Mouse (Mus musculus) ES-Bruce4 (cell line): ENCODE results near the gene Myog. TPM values are rescaled to one million over a fixed set of nuclear protein-coding genes. Genes with fewer than 3 reads are reported as not detected.

ENCODE experiments used
- H3K27ac ChIP-seq: 2 replicates; pipeline ENCODE4 v1.5.1; 2012; ENCODE audit warnings: low read length, inconsistent platforms; ENCODE audit not compliant: insufficient read depth
- H3K27me3 ChIP-seq: 2 replicates; pipeline ENCODE4 v1.6.1; 2012; ENCODE audit warnings: mild to moderate bottlenecking, low read length, inconsistent platforms; ENCODE audit not compliant: control insufficient read depth, poor library complexity, insufficient read depth, severe bottlenecking
- H3K36me3 ChIP-seq: 2 replicates; pipeline ENCODE4 v1.6.1; 2012; ENCODE audit warnings: inconsistent platforms, mild to moderate bottlenecking, low read length, moderate library complexity; ENCODE audit not compliant: control insufficient read depth, poor library complexity, insufficient read depth, severe bottlenecking
- H3K4me1 ChIP-seq: one replicate; pipeline ENCODE4 v1.8.1; 2011; ENCODE audit warnings: low read length; ENCODE audit not compliant: control insufficient read depth, insufficient read depth
- H3K4me3 ChIP-seq: 2 replicates; pipeline ENCODE4 v1.5.1; 2011; ENCODE audit warnings: low read depth, mild to moderate bottlenecking, low read length
- H3K9ac ChIP-seq: 2 replicates; pipeline ENCODE4 v1.6.1; 2012; ENCODE audit warnings: low read depth, mild to moderate bottlenecking, inconsistent platforms; ENCODE audit not compliant: poor library complexity, severe bottlenecking
- H3K9me3 ChIP-seq: replicated peaks from 2 replicates; pipeline ENCODE4 v1.6.1; 2012; ENCODE audit warnings: mild to moderate bottlenecking, low read length, inconsistent platforms; ENCODE audit not compliant: control insufficient read depth, poor library complexity, insufficient read depth, severe bottlenecking
- CTCF ChIP-seq: IDR thresholded peaks from one replicate; pipeline ENCODE4 v1.8.1; 2011; ENCODE audit warnings: low read depth, low read length
- EP300 ChIP-seq: IDR thresholded peaks from 2 replicates; pipeline ENCODE4 v1.6.1; 2011; ENCODE audit warnings: low read depth, low read length; ENCODE audit not compliant: insufficient read depth
- POLR2A ChIP-seq: IDR thresholded peaks from one replicate; pipeline ENCODE4 v1.8.1; 2011; ENCODE audit warnings: low read length; ENCODE audit not compliant: insufficient read depth
- polyA plus RNA-seq: library from polyadenylated mRNA; stranded (reverse); fragments of >200 nt; gene quantifications from 2 replicates; pipeline ENCODE4 v1.2.4, GENCODE M21; 2011; ENCODE audit warnings: low read depth; ENCODE audit not compliant: missing spikeins, insufficient read depth, insufficient read length

The Myog gene
- polyA plus RNA-seq, 1 experiment, result not detected

DNA sequence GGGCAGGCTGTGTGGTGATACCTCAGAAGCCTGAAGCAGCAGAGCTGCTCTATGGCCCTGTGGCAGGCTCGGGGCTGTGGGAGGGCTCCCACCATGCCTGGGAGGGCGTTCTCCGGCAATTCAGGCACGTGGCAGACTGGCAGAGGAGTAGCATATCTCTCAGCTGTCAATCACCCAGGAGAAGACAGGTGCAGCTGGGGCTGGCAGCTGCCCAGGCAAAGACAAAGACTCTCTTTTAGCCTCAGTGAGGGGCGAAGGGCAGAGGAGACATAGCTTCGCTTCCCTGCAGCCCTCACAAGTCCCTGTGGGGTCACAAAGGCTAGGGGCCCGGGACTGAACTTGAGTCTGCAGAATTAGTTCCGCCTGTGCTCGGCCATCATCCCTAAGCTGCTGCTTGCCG, 17.6 kb downstream of the Myog start:
- Histone ChIP-seq H3K4me3 (no peak overlapping the region), H3K4me1 (no peaks in the 10 kb centered on the region), H3K9me3 (no peaks in the 10 kb centered on the region), H3K27me3 (no peaks in the 10 kb centered on the region), H3K9ac (no peak overlapping the region), H3K36me3 (peaks cover 2% of the 10 kb centered on the region; the same call in 1 of the 2 replicates), H3K27ac (no peak overlapping the region)
- TF ChIP-seq CTCF (no peak), EP300 (no peak), POLR2A (no peak)

DNA sequence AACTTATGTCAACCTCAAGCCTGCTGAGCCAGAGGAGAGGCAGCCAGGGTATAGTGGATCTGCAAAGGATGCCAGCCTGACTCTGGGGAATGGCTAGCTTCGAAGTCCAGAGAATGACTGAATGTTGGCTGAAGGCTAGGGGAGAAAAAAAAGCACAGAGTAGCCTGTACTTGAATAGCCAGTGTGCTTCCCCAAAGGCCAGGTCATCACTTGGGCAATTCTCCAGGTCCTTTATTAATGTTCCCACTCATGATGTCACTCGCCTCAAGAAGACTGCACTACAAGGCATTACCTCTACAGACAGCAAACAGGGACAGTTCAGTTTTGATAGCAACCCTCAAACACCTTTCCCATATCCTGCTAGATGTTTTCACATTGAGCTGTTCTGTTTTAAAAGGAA, 20.5 kb downstream of the Myog start:
- no peak overlapping the region for H3K4me3 ChIP-seq
- H3K9me3 ChIP-seq, result no peaks in the 10 kb centered on the region
- H3K36me3 ChIP-seq, result peaks cover 2% of the 10 kb centered on the region; the same call in 1 of the 2 replicates
- no peak overlapping the region for H3K9ac ChIP-seq
- H3K4me1 ChIP-seq, result no peaks in the 10 kb centered on the region
- no peak overlapping the region for H3K27ac ChIP-seq
- H3K27me3 ChIP-seq, result no peaks in the 10 kb centered on the region
- no peak for TF ChIP-seq EP300
- no peak for TF ChIP-seq POLR2A
- no peak for TF ChIP-seq CTCF

DNA sequence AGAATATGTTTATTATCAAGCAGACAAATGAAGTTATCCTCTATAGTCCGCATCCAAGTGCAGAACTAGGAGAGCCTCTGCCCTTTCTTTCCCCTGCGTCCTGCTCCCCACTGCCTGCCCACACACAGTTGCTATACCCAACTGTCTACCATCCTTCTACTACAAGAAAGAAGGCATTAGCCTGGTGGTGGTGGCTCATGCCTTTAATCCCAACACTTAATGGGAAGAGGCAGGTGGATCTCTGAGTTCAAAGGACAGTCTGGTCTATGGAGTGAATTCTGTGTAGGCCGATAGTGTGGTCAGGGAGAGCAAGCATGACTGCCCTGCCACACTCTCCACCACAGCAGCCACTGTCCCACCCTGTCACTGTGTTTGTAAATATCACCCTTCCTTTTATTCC, 20.9 kb downstream of the Myog start:
- Histone ChIP-seq H3K36me3 (peaks cover 2% of the 10 kb centered on the region; the same call in 1 of the 2 replicates), H3K27me3 (no peaks in the 10 kb centered on the region), H3K27ac (no peak overlapping the region), H3K9ac (no peak overlapping the region), H3K4me1 (no peaks in the 10 kb centered on the region), H3K9me3 (no peaks in the 10 kb centered on the region), H3K4me3 (no peak overlapping the region)
- TF ChIP-seq CTCF (no peak), EP300 (no peak), POLR2A (no peak)

DNA sequence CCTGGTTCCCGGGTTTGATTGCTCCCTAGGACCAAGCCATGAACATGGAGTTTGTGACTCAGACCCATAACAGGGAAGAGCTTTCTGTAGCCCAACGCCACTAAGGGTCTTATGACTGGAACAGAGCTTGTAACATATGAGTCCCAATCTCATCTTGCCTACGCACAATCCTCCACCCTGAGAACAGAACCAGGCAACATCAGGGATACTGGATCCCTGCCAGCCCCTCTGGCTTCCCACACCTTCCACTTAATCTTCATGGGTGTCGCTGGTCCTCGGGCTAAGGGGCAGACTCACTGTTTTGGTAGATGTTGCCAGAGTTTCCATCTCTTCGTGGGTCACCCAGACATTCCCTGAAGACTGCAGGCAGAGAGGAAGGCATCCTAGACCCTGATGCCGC, 22.0 kb downstream of the Myog start:
- H3K4me3 ChIP-seq, result no peak overlapping the region
- no peaks in the 10 kb centered on the region for H3K4me1 ChIP-seq
- H3K9me3 ChIP-seq, result no peaks in the 10 kb centered on the region
- TF ChIP-seq CTCF, result no peak
- no peak for TF ChIP-seq POLR2A
- no peak for TF ChIP-seq EP300
- no peaks in the 10 kb centered on the region for H3K27me3 ChIP-seq
- H3K27ac ChIP-seq, result no peak overlapping the region
- peaks cover 2% of the 10 kb centered on the region; the same call in 1 of the 2 replicates for H3K36me3 ChIP-seq
- no peak overlapping the region for H3K9ac ChIP-seq

DNA sequence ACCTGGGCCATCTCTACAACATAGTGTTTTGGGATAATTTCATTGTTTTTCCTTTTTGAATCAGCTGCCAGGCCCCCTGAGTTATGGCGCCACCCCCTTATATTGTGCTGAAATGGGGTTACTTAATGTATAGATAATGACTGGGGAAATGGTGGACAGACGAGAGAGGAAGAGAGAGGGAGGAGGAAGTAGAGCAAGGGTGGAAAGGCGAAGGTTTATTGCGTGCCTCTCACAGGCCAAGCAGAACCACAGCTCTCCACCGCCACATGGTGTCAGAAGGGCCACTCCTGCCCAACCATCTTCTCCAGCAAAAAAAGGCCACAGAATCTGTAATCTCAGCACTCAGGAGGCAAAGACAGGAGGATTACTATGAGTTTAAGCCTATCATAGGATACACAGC, 25.4 kb downstream of the Myog start:
- H3K27ac ChIP-seq, result no peak overlapping the region
- H3K27me3 ChIP-seq, result no peaks in the 10 kb centered on the region
- H3K9ac ChIP-seq, result no peak overlapping the region
- H3K36me3 ChIP-seq, result peaks cover 4% of the 10 kb centered on the region
- TF ChIP-seq CTCF (no peak), POLR2A (no peak), EP300 (no peak)
- H3K9me3 ChIP-seq, result no peaks in the 10 kb centered on the region
- H3K4me3 ChIP-seq, result no peak overlapping the region
- H3K4me1 ChIP-seq, result no peaks in the 10 kb centered on the region

DNA sequence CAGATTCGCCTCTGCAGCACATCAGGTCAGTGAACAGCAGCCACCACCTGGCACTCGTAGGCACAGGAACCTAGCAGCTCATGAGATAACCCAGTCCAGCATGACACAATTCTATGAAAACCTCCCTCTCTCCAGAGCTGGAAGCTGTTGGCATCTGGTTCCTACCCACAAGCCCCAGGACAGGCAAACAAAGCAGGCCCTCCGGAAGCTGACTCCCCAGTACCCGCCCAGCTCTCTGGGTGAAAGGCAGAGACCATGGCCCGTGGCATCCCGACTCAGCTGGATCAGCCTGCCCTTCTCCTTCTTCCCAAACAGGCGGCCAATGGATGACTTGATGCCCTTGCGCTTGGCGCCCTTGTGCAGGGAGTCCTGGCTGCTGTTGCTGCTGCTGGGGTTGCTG, 26.6 kb downstream of the Myog start:
- Histone ChIP-seq H3K27ac (no peak overlapping the region), H3K27me3 (no peaks in the 10 kb centered on the region), H3K4me3 (no peak overlapping the region), H3K4me1 (no peaks in the 10 kb centered on the region), H3K36me3 (peaks cover 4% of the 10 kb centered on the region), H3K9ac (no peak overlapping the region), H3K9me3 (no peaks in the 10 kb centered on the region)
- no peak for TF ChIP-seq POLR2A
- no peak for TF ChIP-seq EP300
